Mouse (Mus musculus): ENCODE data around the gene Setd3. TPM values are rescaled to one million over a fixed set of nuclear protein-coding genes. Genes with fewer than 3 reads are reported as not detected.

Gene Setd3
- polyA plus RNA-seq, 1 experiment from 2014 or later: 93.0 TPM

GRCm38 (mm10) chr12:108210623-108211022, 31.5 kb upstream of the Setd3 start:
- ATAC-seq (ENCODE audit: insufficient read depth, low FRiP score): no peak
- peaks cover 25% of the 10 kb centered on the region for H3K4me1 ChIP-seq (ENCODE audit: control insufficient read depth, insufficient read depth, low read length)
- 89% methylated on average over 15 of the region's 15 CpGs for WGBS

GRCm38 (mm10) chr12:108208726-108209438, 29.8 kb upstream of the Setd3 start:
- peaks cover 17% of the 10 kb centered on the region for H3K4me1 ChIP-seq (ENCODE audit: control insufficient read depth, insufficient read depth, low read length)
- H3K36me3 ChIP-seq (ENCODE audit: control insufficient read depth, insufficient read depth, low read length): peaks cover 15% of the 10 kb centered on the region
- no peak; the same call in 1 of the 2 replicates for ATAC-seq (ENCODE audit: insufficient read depth, low FRiP score)
- H3K4me2 ChIP-seq (ENCODE audit: low read depth, low read length): no peak overlapping the region
- no peak overlapping the region for H3K27ac ChIP-seq (ENCODE audit: low read length)
- no peaks in the 10 kb centered on the region for H3K9me3 ChIP-seq (replicated peaks; ENCODE audit: control insufficient read depth, low read length)
- H3K9ac ChIP-seq (ENCODE audit: low read length): 0 out of 2 replicates have a peak overlapping the region, but pooled peaks have one; percentile 22
- no peaks in the 10 kb centered on the region for H3K27me3 ChIP-seq (ENCODE audit: control insufficient read depth, insufficient read depth, low read length)
- H3K4me3 ChIP-seq (replicated peaks; ENCODE audit: low read length): no peak overlapping the region
- WGBS: 31% methylated on average over 13 of the region's 13 CpGs

More at GRCm38 (mm10) chr12:108210623-108211022, 31.5 kb upstream of the Setd3 start:
- no peak overlapping the region for H3K4me2 ChIP-seq (ENCODE audit: low read depth, low read length)
- H3K27ac ChIP-seq (ENCODE audit: low read length): no peak overlapping the region
- H3K36me3 ChIP-seq (ENCODE audit: control insufficient read depth, insufficient read depth, low read length): peaks cover 6% of the 10 kb centered on the region; the same call in 1 of the 2 replicates
- no peaks in the 10 kb centered on the region for H3K27me3 ChIP-seq (ENCODE audit: control insufficient read depth, insufficient read depth, low read length)
- H3K9ac ChIP-seq (ENCODE audit: low read length): no peak overlapping the region
- H3K4me3 ChIP-seq (replicated peaks; ENCODE audit: low read length): no peak overlapping the region
- no peaks in the 10 kb centered on the region for H3K9me3 ChIP-seq (replicated peaks; ENCODE audit: control insufficient read depth, low read length)

GRCm38 (mm10) chr12:108208216-108208615, 29.1 kb upstream of the Setd3 start:
- WGBS: 89% methylated on average over 9 of the region's 9 CpGs
- no peak for ATAC-seq (ENCODE audit: insufficient read depth, low FRiP score)
- H3K27me3 ChIP-seq (ENCODE audit: control insufficient read depth, insufficient read depth, low read length): no peaks in the 10 kb centered on the region
- H3K4me3 ChIP-seq (replicated peaks; ENCODE audit: low read length): no peak overlapping the region
- H3K9me3 ChIP-seq (replicated peaks; ENCODE audit: control insufficient read depth, low read length): no peaks in the 10 kb centered on the region
- H3K9ac ChIP-seq (ENCODE audit: low read length): no peak overlapping the region
- H3K27ac ChIP-seq (ENCODE audit: low read length): no peak overlapping the region
- H3K36me3 ChIP-seq (ENCODE audit: control insufficient read depth, insufficient read depth, low read length): peaks cover 16% of the 10 kb centered on the region
- no peak overlapping the region for H3K4me2 ChIP-seq (ENCODE audit: low read depth, low read length)
- peaks cover 12% of the 10 kb centered on the region for H3K4me1 ChIP-seq (ENCODE audit: control insufficient read depth, insufficient read depth, low read length)

GRCm38 (mm10) chr12:108206641-108207040, 27.5 kb upstream of the Setd3 start:
- WGBS: 10% methylated on average over 5 of the region's 5 CpGs
- Histone ChIP-seq H3K4me3 (replicated peaks; ENCODE audit: low read length) (no peak overlapping the region), H3K4me2 (ENCODE audit: low read depth, low read length) (no peak overlapping the region), H3K9me3 (replicated peaks; ENCODE audit: control insufficient read depth, low read length) (no peaks in the 10 kb centered on the region), H3K9ac (ENCODE audit: low read length) (no peak overlapping the region), H3K27me3 (ENCODE audit: control insufficient read depth, insufficient read depth, low read length) (no peaks in the 10 kb centered on the region), H3K27ac (ENCODE audit: low read length) (no peak overlapping the region), H3K36me3 (ENCODE audit: control insufficient read depth, insufficient read depth, low read length) (peaks cover 19% of the 10 kb centered on the region), H3K4me1 (ENCODE audit: control insufficient read depth, insufficient read depth, low read length) (peaks cover 6% of the 10 kb centered on the region; the same call in 1 of the 2 replicates)
- peak; percentile 51; the same call in 1 of the 2 replicates for ATAC-seq (ENCODE audit: insufficient read depth, low FRiP score)

GRCm38 (mm10) chr12:108204978-108205377, 25.9 kb upstream of the Setd3 start:
- 70% methylated on average over 12 of the region's 12 CpGs for WGBS
- H3K4me1 ChIP-seq (ENCODE audit: control insufficient read depth, insufficient read depth, low read length): 0 out of 2 replicates have a peak, but pooled peaks cover 6% of the 10 kb centered on the region
- H3K4me2 ChIP-seq (ENCODE audit: low read depth, low read length): no peak overlapping the region
- no peak overlapping the region for H3K9ac ChIP-seq (ENCODE audit: low read length)
- H3K27me3 ChIP-seq (ENCODE audit: control insufficient read depth, insufficient read depth, low read length): no peaks in the 10 kb centered on the region
- no peak overlapping the region for H3K4me3 ChIP-seq (replicated peaks; ENCODE audit: low read length)
- peaks cover 23% of the 10 kb centered on the region for H3K36me3 ChIP-seq (ENCODE audit: control insufficient read depth, insufficient read depth, low read length)
- H3K27ac ChIP-seq (ENCODE audit: low read length): no peak overlapping the region
- H3K9me3 ChIP-seq (replicated peaks; ENCODE audit: control insufficient read depth, low read length): no peaks in the 10 kb centered on the region
- no peak; the same call in 1 of the 2 replicates for ATAC-seq (ENCODE audit: insufficient read depth, low FRiP score)

- Histone ChIP-seq H3K9ac (ENCODE audit: low read length) (no peak overlapping the region), H3K27me3 (ENCODE audit: control insufficient read depth, insufficient read depth, low read length) (no peaks in the 10 kb centered on the region), H3K27ac (ENCODE audit: low read length) (no peak overlapping the region), H3K4me1 (ENCODE audit: control insufficient read depth, insufficient read depth, low read length) (0 out of 2 replicates have a peak, but pooled peaks cover 3% of the 10 kb centered on the region), H3K36me3 (ENCODE audit: control insufficient read depth, insufficient read depth, low read length) (peaks cover 29% of the 10 kb centered on the region), H3K4me2 (ENCODE audit: low read depth, low read length) (no peak overlapping the region), H3K9me3 (replicated peaks; ENCODE audit: control insufficient read depth, low read length) (no peaks in the 10 kb centered on the region), H3K4me3 (replicated peaks; ENCODE audit: low read length) (no peak overlapping the region)
- WGBS: 78% methylated on average over 8 of the region's 8 CpGs
- no peak for ATAC-seq (ENCODE audit: insufficient read depth, low FRiP score)
These were observed 24.8 kb upstream of the Setd3 start for GRCm38 (mm10) chr12:108203895-108204294.

GRCm38 (mm10) chr12:108200094-108200493, 21.0 kb upstream of the Setd3 start:
- no peak overlapping the region for H3K4me3 ChIP-seq (replicated peaks; ENCODE audit: low read length)
- no peak for ATAC-seq (ENCODE audit: insufficient read depth, low FRiP score)
- H3K27me3 ChIP-seq (ENCODE audit: control insufficient read depth, insufficient read depth, low read length): no peaks in the 10 kb centered on the region
- H3K9ac ChIP-seq (ENCODE audit: low read length): no peak overlapping the region
- peaks cover 40% of the 10 kb centered on the region for H3K36me3 ChIP-seq (ENCODE audit: control insufficient read depth, insufficient read depth, low read length)
- 79% methylated on average over 1 of the region's 1 CpGs for WGBS
- no peaks in the 10 kb centered on the region for H3K4me1 ChIP-seq (ENCODE audit: control insufficient read depth, insufficient read depth, low read length)
- no peak overlapping the region for H3K27ac ChIP-seq (ENCODE audit: low read length)
- no peak overlapping the region for H3K4me2 ChIP-seq (ENCODE audit: low read depth, low read length)
- H3K9me3 ChIP-seq (replicated peaks; ENCODE audit: control insufficient read depth, low read length): no peaks in the 10 kb centered on the region

- no peak overlapping the region for H3K4me3 ChIP-seq (replicated peaks; ENCODE audit: low read length)
- H3K4me2 ChIP-seq (ENCODE audit: low read depth, low read length): no peak overlapping the region
- H3K9ac ChIP-seq (ENCODE audit: low read length): no peak overlapping the region
- H3K9me3 ChIP-seq (replicated peaks; ENCODE audit: control insufficient read depth, low read length): no peaks in the 10 kb centered on the region
- no peaks in the 10 kb centered on the region for H3K27me3 ChIP-seq (ENCODE audit: control insufficient read depth, insufficient read depth, low read length)
- H3K36me3 ChIP-seq (ENCODE audit: control insufficient read depth, insufficient read depth, low read length): peaks cover 31% of the 10 kb centered on the region
- no peak for ATAC-seq (ENCODE audit: insufficient read depth, low FRiP score)
- H3K27ac ChIP-seq (ENCODE audit: low read length): no peak overlapping the region
- WGBS: 82% methylated on average over 4 of the region's 4 CpGs
- H3K4me1 ChIP-seq (ENCODE audit: control insufficient read depth, insufficient read depth, low read length): no peaks in the 10 kb centered on the region
These were observed 19.3 kb upstream of the Setd3 start for GRCm38 (mm10) chr12:108198447-108198846.

GRCm38 (mm10) chr12:108195761-108196160, 16.6 kb upstream of the Setd3 start:
- Histone ChIP-seq H3K9ac (ENCODE audit: low read length) (no peak overlapping the region), H3K36me3 (ENCODE audit: control insufficient read depth, insufficient read depth, low read length) (peaks cover 23% of the 10 kb centered on the region), H3K4me2 (ENCODE audit: low read depth, low read length) (no peak overlapping the region), H3K4me3 (replicated peaks; ENCODE audit: low read length) (no peak overlapping the region), H3K27ac (ENCODE audit: low read length) (no peak overlapping the region), H3K4me1 (ENCODE audit: control insufficient read depth, insufficient read depth, low read length) (no peaks in the 10 kb centered on the region), H3K9me3 (replicated peaks; ENCODE audit: control insufficient read depth, low read length) (no peaks in the 10 kb centered on the region), H3K27me3 (ENCODE audit: control insufficient read depth, insufficient read depth, low read length) (no peaks in the 10 kb centered on the region)
- no peak for ATAC-seq (ENCODE audit: insufficient read depth, low FRiP score)
- WGBS: 92% methylated on average over 11 of the region's 11 CpGs
